ENCODE assay signal across 28 mouse cellular contexts in genomic region chr14:60851632-60852031, GRCm38 (mm10).
"Had no signal": no experiment of that assay in that cellular context is flagged by ENCODE, and none has a peak within 500 bp of the region (broad histone marks: within the 10 kb centered on the region; RNA-seq: fewer than 3 reads in every experiment).

No protein-coding gene starts in this region.

- H3K9me3 ChIP-seq: limb, embryonic 10.5 days; limb, embryonic 12.5 days; limb, embryonic 13.5 days; limb, embryonic 15.5 days; liver, embryonic 12.5 days; liver, embryonic 13.5 days; liver, embryonic 15.5 days; lung, embryonic 15.5 days; midbrain, embryonic 10.5 days; midbrain, embryonic 12.5 days; midbrain, embryonic 13.5 days; midbrain, embryonic 15.5 days; neural tube, embryonic 12.5 days had no signal

- H3K27ac ChIP-seq: limb, embryonic 10.5 days; limb, embryonic 12.5 days; limb, embryonic 13.5 days; limb, embryonic 15.5 days; liver, embryonic 12.5 days; liver, embryonic 13.5 days; liver, embryonic 14.5 days; liver, embryonic 15.5 days; lung, embryonic 15.5 days; macrophage; midbrain, embryonic 10.5 days; midbrain, embryonic 12.5 days; midbrain, embryonic 13.5 days; midbrain, embryonic 15.5 days; neural tube, embryonic 12.5 days had no signal

- H3K4me3 ChIP-seq: limb, embryonic 10.5 days; limb, embryonic 12.5 days; limb, embryonic 13.5 days; limb, embryonic 15.5 days; liver, embryonic 12.5 days; liver, embryonic 13.5 days; liver, embryonic 15.5 days; lung, embryonic 15.5 days; megakaryocyte, embryonic 14.5 days; midbrain, embryonic 10.5 days; midbrain, embryonic 12.5 days; midbrain, embryonic 13.5 days; midbrain, embryonic 15.5 days; myocyte; neural tube, embryonic 12.5 days had no signal

- H3K4me1 ChIP-seq: limb, embryonic 15.5 days; liver, embryonic 12.5 days; liver, embryonic 13.5 days; liver, embryonic 15.5 days; megakaryocyte, embryonic 14.5 days; midbrain, embryonic 10.5 days; midbrain, embryonic 12.5 days; midbrain, embryonic 13.5 days; midbrain, embryonic 15.5 days; neural tube, embryonic 12.5 days had no signal

- DNase-seq: left cerebral cortex, postnatal 4 days; liver; liver, embryonic 13.5 days; liver, postnatal 0 days; lung, adult 18-20 months; lung, adult 2 months; lung, embryonic 14.5 days; lung, postnatal 10 days; lung, postnatal 14 days; lung, postnatal 36 days; lung, postnatal 4 days; midbrain, embryonic 14.5 days had no signal

- H3K27me3 ChIP-seq: limb, embryonic 12.5 days; limb, embryonic 13.5 days; limb, embryonic 15.5 days; liver, embryonic 12.5 days; liver, embryonic 13.5 days; liver, embryonic 15.5 days; lung, embryonic 15.5 days; megakaryocyte, embryonic 14.5 days; midbrain, embryonic 12.5 days; midbrain, embryonic 13.5 days; midbrain, embryonic 15.5 days; neural tube, embryonic 12.5 days had no signal
